Mouse (Mus musculus): ENCODE measurements around the gene Lamb2.

DNA sequence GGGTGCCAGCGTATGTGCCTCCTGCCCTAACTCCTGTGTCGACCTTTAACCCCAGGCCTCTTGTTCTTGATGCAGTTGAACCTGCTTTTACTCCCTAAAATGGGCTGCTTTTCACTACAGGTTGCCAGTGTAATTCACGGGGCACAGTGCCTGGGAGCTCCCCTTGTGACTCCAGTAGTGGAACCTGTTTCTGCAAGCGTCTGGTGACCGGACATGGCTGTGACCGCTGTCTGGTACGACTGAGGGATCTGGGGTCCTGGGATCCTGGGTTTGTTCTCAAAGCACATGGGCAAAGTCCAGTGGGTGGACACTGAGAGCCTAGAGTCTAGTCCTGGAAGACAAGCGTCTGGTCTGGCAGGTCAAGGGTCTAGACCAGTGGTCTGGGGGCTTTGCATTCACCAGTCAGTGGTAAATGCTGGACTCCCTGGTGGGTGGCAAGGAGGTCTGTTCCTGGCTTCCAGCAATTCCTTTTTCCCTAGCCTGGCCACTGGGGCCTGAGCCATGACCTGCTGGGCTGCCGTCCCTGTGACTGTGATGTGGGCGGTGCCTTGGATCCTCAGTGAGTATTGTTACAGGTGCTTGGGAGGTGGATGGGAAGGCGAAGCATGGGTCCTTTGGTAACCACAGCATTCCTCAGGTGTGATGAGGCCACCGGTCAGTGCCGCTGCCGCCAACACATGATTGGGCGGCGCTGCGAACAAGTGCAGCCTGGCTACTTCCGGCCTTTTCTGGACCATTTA, 3.7 kb downstream of the Lamb2 start:
- TF ChIP-seq POLR2AphosphoS2 (IDR thresholded peaks at IDR 0.05; ENCODE audit: low read length) (no peak), EP300 (IDR thresholded peaks at IDR 0.05; ENCODE audit: low read depth in 1 of 2, low read length in 2 of 2) (no peak), E2F4 (IDR thresholded peaks at IDR 0.05; ENCODE audit: borderline replicate concordance, low read depth, low read length) (no peak), ZMIZ1 (IDR thresholded peaks at IDR 0.05; ENCODE audit: low read depth, low read length) (no peak), MAX (IDR thresholded peaks at IDR 0.05; ENCODE audit: low read length) (no peak), GATA1 (IDR thresholded peaks at IDR 0.05; ENCODE audit: low read depth, low read length) (no peak), CTCF (IDR thresholded peaks at IDR 0.05 in 2 of 3, conservative IDR thresholded peaks at IDR 0.05 in 1 of 3; ENCODE audit: control insufficient read depth in 1 of 3, insufficient read depth in 1 of 3, low read depth in 2 of 3, low read length in 3 of 3, poor library complexity in 1 of 3, severe bottlenecking in 1 of 3) (no peak), JUND (IDR thresholded peaks at IDR 0.05; ENCODE audit: low read depth, low read length) (no peak), ZC3H11A (IDR thresholded peaks at IDR 0.05; ENCODE audit: low read depth, low read length) (no peak), CHD1 (IDR thresholded peaks at IDR 0.05; ENCODE audit: low read depth, low read length) (no peak), KAT2A (conservative IDR thresholded peaks at IDR 0.05; ENCODE audit: low read depth, low read length) (no peak), POLR2A (IDR thresholded peaks at IDR 0.05; ENCODE audit: control insufficient read depth in 1 of 2, insufficient read depth in 1 of 2, low read depth in 1 of 2, low read length in 2 of 2, poor library complexity in 1 of 2) (no peak)

Data from MEL (cell line).